Mouse (Mus musculus) MEL (cell line): ENCODE data around the gene Gm20696. TPM values are rescaled to one million over a fixed set of nuclear protein-coding genes. Genes with fewer than 3 reads are reported as not detected.
A peak's percentile ranks its signal among the peaks of the same experiment; 100 is the strongest.

Experiments used
- DNase-seq: peaks from one replicate; pipeline ENCODE4 v3.0.0; 2011; ENCODE audit warnings: low read depth, low spot score
- H3K27ac ChIP-seq: 2 replicates; pipeline ENCODE4 v1.5.1; 2012; ENCODE audit warnings: low read depth, mild to moderate bottlenecking, control low read depth, low read length, moderate library complexity; ENCODE audit not compliant: control insufficient read depth
- H3K27me3 ChIP-seq, 2 experiments: fragments of 150-350 bp in 1 of 2; sonication (generic) in 1 of 2; 2 replicates each; pipeline ENCODE4 v1.6.1; 2012; ENCODE audit warnings: low read length in 2 of 2, mild to moderate bottlenecking in 2 of 2, improper control_type of control experiment in 1 of 2, moderate library complexity in 1 of 2; ENCODE audit not compliant: insufficient read depth in 2 of 2, control insufficient read depth in 1 of 2
- H3K36me3 ChIP-seq, 2 experiments: 2 replicates each; pipeline ENCODE4 v1.6.1; 2012 to 2014; ENCODE audit warnings: low read length in 2 of 2, improper control_type of control experiment in 1 of 2, inconsistent platforms in 1 of 2, mild to moderate bottlenecking in 1 of 2; ENCODE audit not compliant: insufficient read depth in 2 of 2, control insufficient read depth in 1 of 2
- H3K4me1 ChIP-seq, 2 experiments: fragments of 150-350 bp in 1 of 2; sonication (generic) in 1 of 2; 2 replicates each; pipeline ENCODE4 v1.6.1; 2012; ENCODE audit warnings: low read length in 2 of 2, improper control_type of control experiment in 1 of 2, mild to moderate bottlenecking in 1 of 2; ENCODE audit not compliant: insufficient read depth in 2 of 2, control insufficient read depth in 1 of 2
- H3K4me3 ChIP-seq, 2 experiments: fragments of 150-350 bp in 1 of 2; sonication (generic) in 1 of 2; 2 replicates each; pipeline ENCODE4 v1.5.1; 2012; ENCODE audit warnings: low read depth in 2 of 2, low read length in 2 of 2, mild to moderate bottlenecking in 2 of 2, moderate library complexity in 2 of 2, control low read depth in 1 of 2, improper control_type of control experiment in 1 of 2; ENCODE audit not compliant: control insufficient read depth in 1 of 2, insufficient read depth in 1 of 2
- H3K79me2 ChIP-seq: 2 replicates; pipeline ENCODE4 v1.6.1; 2012; ENCODE audit warnings: mild to moderate bottlenecking, low read length, moderate library complexity; ENCODE audit not compliant: control insufficient read depth, poor library complexity, insufficient read depth
- H3K9ac ChIP-seq: 2 replicates; pipeline ENCODE4 v1.6.1; 2012; ENCODE audit warnings: low read depth, mild to moderate bottlenecking, control low read depth, low read length, moderate library complexity; ENCODE audit not compliant: control insufficient read depth, poor library complexity, severe bottlenecking
- H3K9me3 ChIP-seq: fragments of 150-350 bp; sonication (generic); replicated peaks from 2 replicates; pipeline ENCODE4 v1.6.1; 2012; ENCODE audit warnings: mild to moderate bottlenecking, low read length, improper control_type of control experiment, moderate library complexity; ENCODE audit not compliant: insufficient read depth
- BHLHE40 ChIP-seq: IDR thresholded peaks from 2 replicates; pipeline ENCODE4 v1.6.1; 2012; ENCODE audit warnings: low read depth, mild to moderate bottlenecking, inconsistent platforms, low read length, improper control_type of control experiment, borderline replicate concordance
- CHD1 ChIP-seq: IDR thresholded peaks from 2 replicates; pipeline ENCODE4 v1.6.1; 2012; ENCODE audit warnings: low read depth, mild to moderate bottlenecking, inconsistent platforms, low read length, improper control_type of control experiment
- CTCF ChIP-seq, 3 experiments: IDR thresholded peaks in 2 of 3; conservative IDR thresholded peaks in 1 of 3; 2 replicates each; pipeline ENCODE4 v1.5.1; 2011 to 2012; ENCODE audit warnings: low read length in 3 of 3, low read depth in 2 of 3, mild to moderate bottlenecking in 2 of 3, improper control_type of control experiment in 1 of 3, inconsistent platforms in 1 of 3, mixed read lengths in 1 of 3, moderate library complexity in 1 of 3; ENCODE audit not compliant: control insufficient read depth in 1 of 3, insufficient read depth in 1 of 3, poor library complexity in 1 of 3, severe bottlenecking in 1 of 3
- E2F4 ChIP-seq: IDR thresholded peaks from 2 replicates; pipeline ENCODE4 v1.6.1; 2011; ENCODE audit warnings: low read depth, low read length, improper control_type of control experiment, borderline replicate concordance
- EP300 ChIP-seq, 2 experiments: IDR thresholded peaks; 2 replicates each; pipeline ENCODE4 v1.6.1; 2011; ENCODE audit warnings: improper control_type of control experiment in 2 of 2, low read length in 2 of 2, low read depth in 1 of 2, mild to moderate bottlenecking in 1 of 2
- ETS1 ChIP-seq: IDR thresholded peaks from 2 replicates; pipeline ENCODE4 v1.6.1; 2012; ENCODE audit warnings: low read depth, mild to moderate bottlenecking, inconsistent platforms, low read length, improper control_type of control experiment, moderate library complexity
- GABPA ChIP-seq: IDR thresholded peaks from 2 replicates; pipeline ENCODE4 v1.6.1; 2012; ENCODE audit warnings: low read depth, mild to moderate bottlenecking, inconsistent platforms, low read length, improper control_type of control experiment, moderate library complexity
- GATA1 ChIP-seq: IDR thresholded peaks from 2 replicates; pipeline ENCODE4 v1.6.1; 2011; ENCODE audit warnings: low read depth, low read length, improper control_type of control experiment
- KAT2A ChIP-seq: conservative IDR thresholded peaks from 2 replicates; pipeline ENCODE4 v1.6.1; 2012; ENCODE audit warnings: low read depth, low read length, improper control_type of control experiment, inconsistent platforms
- MAFK ChIP-seq: IDR thresholded peaks from 2 replicates; pipeline ENCODE4 v1.6.1; 2011; ENCODE audit warnings: low read depth, mild to moderate bottlenecking, low read length, improper control_type of control experiment, borderline replicate concordance
- MAX ChIP-seq: IDR thresholded peaks from 2 replicates; pipeline ENCODE4 v1.6.1; 2011; ENCODE audit warnings: low read length, improper control_type of control experiment
- MAZ ChIP-seq: IDR thresholded peaks from 2 replicates; pipeline ENCODE4 v1.6.1; 2012; ENCODE audit warnings: low read depth, mild to moderate bottlenecking, inconsistent platforms, low read length, improper control_type of control experiment
- MEF2A ChIP-seq: IDR thresholded peaks from 2 replicates; pipeline ENCODE4 v1.6.1; 2014; ENCODE audit warnings: low read depth, mild to moderate bottlenecking, inconsistent platforms, low read length, improper control_type of control experiment; ENCODE audit not compliant: poor library complexity, insufficient replicate concordance, severe bottlenecking; ENCODE audit errors: extremely low read depth
- MXI1 ChIP-seq: IDR thresholded peaks from 2 replicates; pipeline ENCODE4 v1.6.1; 2011; ENCODE audit warnings: mild to moderate bottlenecking, low read depth, low read length, improper control_type of control experiment
- MYB ChIP-seq: IDR thresholded peaks from 2 replicates; pipeline ENCODE4 v1.6.1; 2011; ENCODE audit warnings: mild to moderate bottlenecking, low read depth, low read length, improper control_type of control experiment
- NELFE ChIP-seq: IDR thresholded peaks from 2 replicates; pipeline ENCODE4 v1.6.1; 2011; ENCODE audit warnings: low read depth, low read length, improper control_type of control experiment
- NRF1 ChIP-seq: IDR thresholded peaks from 2 replicates; pipeline ENCODE4 v1.6.1; 2014; ENCODE audit warnings: low read depth, mild to moderate bottlenecking, inconsistent platforms, low read length, improper control_type of control experiment, moderate library complexity; ENCODE audit not compliant: poor library complexity, insufficient read depth, severe bottlenecking
- RAD21 ChIP-seq: IDR thresholded peaks from 2 replicates; pipeline ENCODE4 v1.6.1; 2011; ENCODE audit warnings: mild to moderate bottlenecking, low read depth, low read length, improper control_type of control experiment
- RCOR1 ChIP-seq: IDR thresholded peaks from 2 replicates; pipeline ENCODE4 v1.6.1; 2012; ENCODE audit warnings: low read depth, mild to moderate bottlenecking, inconsistent platforms, low read length, improper control_type of control experiment
- SIN3A ChIP-seq: IDR thresholded peaks from 2 replicates; pipeline ENCODE4 v1.6.1; 2012; ENCODE audit warnings: low read length, improper control_type of control experiment, inconsistent platforms
- SMC3 ChIP-seq: IDR thresholded peaks from 2 replicates; pipeline ENCODE4 v1.6.1; 2011; ENCODE audit warnings: low read depth, low read length, improper control_type of control experiment
- TAL1 ChIP-seq: IDR thresholded peaks from 2 replicates; pipeline ENCODE4 v1.6.1; 2012; ENCODE audit warnings: mild to moderate bottlenecking, inconsistent platforms, low read length, moderate library complexity, mixed read lengths
- TBP ChIP-seq: IDR thresholded peaks from 2 replicates; pipeline ENCODE4 v1.8.0; 2011; ENCODE audit warnings: low read depth, low read length, improper control_type of control experiment
- USF1 ChIP-seq: IDR thresholded peaks from 2 replicates; pipeline ENCODE4 v1.6.1; 2014; ENCODE audit warnings: low read depth, mild to moderate bottlenecking, inconsistent platforms, low read length, improper control_type of control experiment, moderate library complexity
- USF2 ChIP-seq, 2 experiments: IDR thresholded peaks; 2 replicates each; pipeline ENCODE4 v1.6.1; 2011 to 2012; ENCODE audit warnings: improper control_type of control experiment in 2 of 2, low read length in 2 of 2, borderline replicate concordance in 1 of 2, inconsistent platforms in 1 of 2, low read depth in 1 of 2, mild to moderate bottlenecking in 1 of 2; ENCODE audit not compliant: insufficient read depth in 1 of 2
- ZKSCAN1 ChIP-seq: IDR thresholded peaks from 2 replicates; pipeline ENCODE4 v1.6.1; 2012; ENCODE audit warnings: low read depth, mild to moderate bottlenecking, inconsistent platforms, low read length, improper control_type of control experiment, moderate library complexity
- ZMIZ1 ChIP-seq: IDR thresholded peaks from 2 replicates; pipeline ENCODE4 v1.6.1; 2012; ENCODE audit warnings: low read depth, mild to moderate bottlenecking, inconsistent platforms, low read length, improper control_type of control experiment, moderate library complexity
- ZNF384 ChIP-seq: IDR thresholded peaks from 2 replicates; pipeline ENCODE4 v1.6.1; 2012; ENCODE audit warnings: low read depth, mild to moderate bottlenecking, inconsistent platforms, low read length, improper control_type of control experiment
- polyA plus RNA-seq, 2 experiments: library from polyadenylated mRNA; stranded (reverse) in 1 of 2; unstranded in 1 of 2; fragments of >175 nt in 1 of 2; fragments of >200 nt in 1 of 2; gene quantifications; 2 replicates each; pipeline versions ENCODE4 v1.2.1 to v1.2.4; 2012; ENCODE audit warnings: low replicate concordance in 2 of 2, low read depth in 1 of 2; ENCODE audit not compliant: insufficient read length in 2 of 2, insufficient read depth in 1 of 2, missing spikeins in 1 of 2
- total RNA-seq: library from RNA; depleted of rRNA; stranded (reverse); fragments of 300-350 nt; gene quantifications from 2 replicates; pipeline ENCODE4 v1.2.3, GENCODE M21; 2012

Gm20696 gene
- total and polyA plus RNA-seq, 3 experiments: 0.07 to 0.39 TPM; not detected in 1

DNA sequence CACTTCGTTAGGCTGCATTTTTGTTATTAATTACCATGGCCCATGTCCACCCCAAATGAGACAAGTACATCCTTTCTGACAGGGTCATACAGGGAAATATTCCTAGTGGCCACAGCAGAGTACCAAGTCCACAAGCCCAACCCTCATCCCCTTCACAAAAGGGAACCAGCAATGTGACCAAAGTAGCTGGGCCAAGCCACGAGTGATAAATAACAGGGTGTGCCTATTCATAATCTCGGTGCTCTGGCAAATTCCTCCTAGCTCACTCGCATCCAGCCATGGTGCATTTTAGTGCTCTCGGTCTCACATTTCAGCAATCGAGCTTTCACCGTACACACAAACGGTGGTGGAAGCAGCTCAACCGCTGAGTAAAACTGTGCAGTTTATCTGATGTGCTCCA lies 263.7 kb downstream of the Gm20696 start:
- Histone ChIP-seq H3K9me3 (no peaks in the 10 kb centered on the region), H3K36me3 (peaks cover 0 to 12% of the 10 kb centered on the region in 2 experiments; a peak in 2 of 4 replicates), H3K4me1 (peaks cover 11 to 14% of the 10 kb centered on the region in 2 experiments), H3K27ac (peak overlapping the region; percentile 16; the same call in 1 of the 2 replicates), H3K27me3 (no peaks in the 10 kb centered on the region), H3K9ac (no peak overlapping the region), H3K79me2 (no peaks in the 10 kb centered on the region), H3K4me3 (no peak overlapping the region; a peak in 1 of 4 replicates)
- peak; percentile 59 for DNase-seq
- TF ChIP-seq KAT2A (no peak), NRF1 (no peak), RCOR1 (peak; percentile 36; the same call in 1 of the 2 replicates), CHD1 (no peak), MXI1 (peak; percentile 41; the same call in 1 of the 2 replicates), MYB (no peak), ZNF384 (peak; percentile 42; the same call in 1 of the 2 replicates), ETS1 (0 out of 2 replicates have a peak, but pooled peaks have one; percentile 16), TAL1 (no peak), MEF2A (no peak), BHLHE40 (no peak), MAX (no peak), MAZ (0 out of 2 replicates have a peak, but pooled peaks have one; percentile 34), GABPA (no peak), E2F4 (no peak), ZMIZ1 (no peak), EP300 (IDR thresholded peaks at IDR 0.05; ENCODE audit: low read depth in 1 of 2, low read length in 2 of 2) (peak; percentile 29 to 69; a peak in 3 of 4 replicates), SIN3A (no peak), NELFE (no peak)

DNA sequence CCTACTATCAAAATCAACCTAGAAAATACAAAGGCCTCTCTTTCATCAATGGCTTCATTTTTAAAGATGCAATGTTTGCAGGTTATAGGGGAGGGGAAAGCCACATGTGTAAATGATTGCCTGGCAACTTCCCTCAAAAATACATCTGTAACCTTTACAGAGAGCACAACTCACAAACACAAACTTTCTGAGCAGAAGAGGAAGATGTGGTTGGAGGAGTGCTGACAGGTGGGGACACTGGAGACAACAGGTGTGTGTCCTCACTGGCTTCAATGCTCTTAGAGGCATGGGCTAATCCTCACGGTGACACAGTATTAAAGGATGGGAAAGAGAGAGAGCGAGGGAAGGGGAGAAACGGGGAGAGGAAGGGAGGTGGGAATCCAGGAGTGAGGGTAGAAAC lies 264.2 kb downstream of the Gm20696 start:
- no peak overlapping the region for H3K4me3 ChIP-seq
- no peaks in the 10 kb centered on the region for H3K9me3 ChIP-seq
- no peak for DNase-seq
- peaks cover 0 to 12% of the 10 kb centered on the region in 2 experiments; a peak in 2 of 4 replicates for H3K36me3 ChIP-seq
- no peak overlapping the region for H3K9ac ChIP-seq
- no peaks in the 10 kb centered on the region for H3K79me2 ChIP-seq
- TF ChIP-seq EP300 (IDR thresholded peaks at IDR 0.05; ENCODE audit: low read depth in 1 of 2, low read length in 2 of 2): no peak
- no peak for TF ChIP-seq E2F4
- TF ChIP-seq BHLHE40: no peak
- TF ChIP-seq KAT2A: no peak
- no peak for TF ChIP-seq RAD21
- TF ChIP-seq ZKSCAN1: no peak
- TF ChIP-seq CTCF (IDR thresholded peaks at IDR 0.05 in 2 of 3, conservative IDR thresholded peaks at IDR 0.05 in 1 of 3; ENCODE audit: control insufficient read depth in 1 of 3, insufficient read depth in 1 of 3, low read depth in 2 of 3, low read length in 3 of 3, poor library complexity in 1 of 3, severe bottlenecking in 1 of 3): no peak
- TF ChIP-seq USF1: no peak
- TF ChIP-seq TBP: no peak
- TF ChIP-seq SMC3: no peak
- TF ChIP-seq USF2 (IDR thresholded peaks at IDR 0.05; ENCODE audit: borderline replicate concordance in 1 of 2, insufficient read depth in 1 of 2, low read depth in 1 of 2, low read length in 2 of 2): no peak
- no peak for TF ChIP-seq TAL1
- no peak for TF ChIP-seq MAFK
- TF ChIP-seq GATA1: no peak
- no peak for TF ChIP-seq RCOR1
- no peak for TF ChIP-seq MEF2A
- H3K27me3 ChIP-seq: no peaks in the 10 kb centered on the region
- H3K4me1 ChIP-seq: peaks cover 11 to 14% of the 10 kb centered on the region in 2 experiments
- no peak overlapping the region for H3K27ac ChIP-seq
